Mouse (Mus musculus): Measurements from ENCODE around the gene Slc6a6.

Slc6a6 gene

DNA sequence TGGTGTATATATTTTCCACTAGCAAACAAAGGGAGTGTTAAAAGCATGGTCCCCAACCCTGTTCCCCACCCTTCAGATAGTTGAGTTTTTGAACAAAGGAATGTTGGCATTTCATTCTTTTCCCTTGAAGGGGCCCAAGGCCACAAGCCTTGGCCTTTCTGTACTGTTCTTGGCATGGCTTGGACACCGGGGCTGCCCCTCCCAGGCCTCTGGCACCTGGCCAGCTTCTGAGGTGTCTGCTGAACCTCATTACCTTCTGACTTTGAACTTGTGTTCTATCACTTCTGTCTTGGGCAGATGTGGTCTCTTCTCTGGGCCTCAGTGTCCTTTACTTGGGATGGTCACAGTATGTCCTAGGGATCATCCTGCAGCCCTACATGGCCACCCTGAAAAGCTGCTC lies 43.5 kb downstream of the Slc6a6 start:
- DNase-seq (ENCODE audit: low spot score), result no peak

DNA sequence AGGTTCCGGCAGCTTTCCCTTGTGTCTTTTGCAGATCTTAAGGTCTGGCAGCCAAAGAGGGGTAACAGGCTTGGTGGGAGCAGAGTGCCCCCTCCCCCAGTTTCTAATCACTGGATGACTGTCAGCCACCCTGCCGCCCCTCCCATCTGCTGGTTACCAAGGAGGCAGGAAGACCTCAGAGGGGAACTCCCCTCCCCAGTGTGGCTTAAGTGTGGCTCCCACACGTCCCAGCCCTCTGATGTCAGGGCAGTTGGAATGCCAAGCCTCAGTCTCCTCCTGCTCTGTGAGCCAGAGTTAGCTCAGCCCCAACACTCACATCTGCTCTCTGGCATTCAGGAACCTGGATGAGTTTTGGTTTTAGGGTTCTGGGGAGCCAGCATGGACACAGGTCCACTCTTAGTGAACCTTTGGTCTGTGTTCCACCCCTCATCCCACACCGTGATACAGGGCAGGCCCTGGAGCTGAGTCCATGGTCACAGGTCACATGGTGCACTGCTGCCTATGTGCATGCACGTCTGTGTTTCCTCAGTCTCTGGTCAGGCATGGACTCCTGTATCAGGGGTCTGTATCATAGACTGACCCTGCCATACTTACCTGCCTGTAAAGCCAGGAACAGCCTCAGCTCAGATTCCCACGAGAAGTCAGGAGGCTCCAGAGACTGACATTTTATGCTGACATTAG lies 45.2 kb downstream of the Slc6a6 start:
- peak; percentile 45 for DNase-seq (ENCODE audit: low spot score)

DNA sequence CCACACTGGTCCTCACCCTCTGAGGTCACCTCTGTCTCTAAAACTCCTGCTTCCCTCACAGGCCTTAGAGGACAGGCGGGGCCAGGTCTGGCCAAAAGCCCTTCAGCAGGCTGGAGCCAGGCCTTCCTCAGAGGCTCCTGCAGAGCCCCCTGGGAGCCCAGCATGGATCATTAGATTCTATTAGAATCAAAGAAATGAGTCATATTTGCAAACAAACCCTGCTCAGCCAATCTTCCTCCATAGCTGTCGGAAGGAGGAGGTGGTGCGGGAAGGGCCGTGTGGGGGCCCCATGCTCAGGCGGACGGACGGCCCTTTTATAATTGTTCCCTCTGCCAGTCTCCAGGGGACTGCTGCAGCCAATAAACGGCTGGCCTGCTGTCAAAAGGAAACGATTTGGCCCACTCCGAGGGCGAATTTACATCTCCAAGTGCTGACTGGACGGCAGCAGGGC lies 45.8 kb downstream of the Slc6a6 start:
- peak; percentile 94 for DNase-seq (ENCODE audit: low spot score)

DNA sequence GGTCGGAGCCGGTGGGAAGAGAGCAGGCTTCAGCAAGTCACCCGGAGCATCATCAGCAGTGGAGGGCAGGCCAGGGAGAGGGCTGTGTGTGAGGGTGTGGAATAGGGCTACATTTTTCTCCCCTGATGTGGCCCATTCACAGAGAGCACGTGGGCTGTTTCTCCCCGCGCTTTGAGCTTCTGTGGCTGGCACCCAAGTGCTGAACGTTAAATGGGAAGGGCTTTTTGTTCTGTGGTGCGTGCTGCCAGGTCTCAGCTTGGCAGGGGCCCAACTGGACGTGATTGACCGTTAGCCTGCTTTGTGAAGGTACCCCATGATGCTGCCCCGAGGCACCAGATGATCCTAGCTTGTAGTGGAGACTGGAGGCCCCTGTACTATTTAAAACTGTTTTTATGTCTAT lies 48.3 kb downstream of the Slc6a6 start:
- peak; percentile 61 for DNase-seq (ENCODE audit: low spot score)

DNA sequence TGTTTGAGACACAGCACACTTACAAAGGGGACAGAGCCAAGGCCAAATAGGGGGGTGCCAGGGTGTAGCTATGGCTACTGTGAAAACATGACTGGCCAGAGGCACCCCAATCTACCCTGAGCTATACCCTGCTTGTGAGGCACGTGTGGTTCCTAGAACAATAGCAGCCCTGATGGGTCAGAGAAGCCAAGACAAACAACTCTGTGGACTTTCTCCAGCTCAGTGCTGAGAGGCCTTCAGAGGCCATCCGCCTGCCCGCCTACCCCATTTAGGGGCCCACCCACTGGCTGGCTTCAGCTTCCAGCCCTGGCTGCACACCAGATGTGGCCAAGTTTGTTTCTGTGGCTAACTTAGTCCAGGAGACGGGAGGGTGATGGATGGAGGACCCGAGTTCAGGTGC lies 52.6 kb downstream of the Slc6a6 start:
- no peak for DNase-seq (ENCODE audit: low spot score)

DNA sequence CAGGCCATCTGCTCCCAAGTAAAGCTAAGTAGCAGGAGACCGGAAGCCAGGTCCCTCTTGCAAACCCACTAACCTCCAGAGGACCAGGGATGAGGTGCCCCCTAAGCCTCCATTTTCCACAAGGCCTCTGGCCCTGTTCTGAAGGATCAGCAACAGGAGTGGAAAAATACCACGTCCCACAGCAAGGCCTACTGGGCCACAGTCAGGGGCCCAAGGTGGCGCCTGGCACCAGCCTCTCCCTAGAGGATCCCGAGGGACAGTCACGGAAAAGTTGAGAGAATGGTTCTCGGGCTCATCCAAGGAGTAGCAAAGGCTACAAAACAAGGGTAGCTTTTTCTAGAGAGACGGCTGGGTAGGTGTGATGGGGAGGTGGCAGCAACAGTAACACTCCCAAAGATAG lies 53.6 kb downstream of the Slc6a6 start:
- no peak for DNase-seq (ENCODE audit: low spot score)

DNA sequence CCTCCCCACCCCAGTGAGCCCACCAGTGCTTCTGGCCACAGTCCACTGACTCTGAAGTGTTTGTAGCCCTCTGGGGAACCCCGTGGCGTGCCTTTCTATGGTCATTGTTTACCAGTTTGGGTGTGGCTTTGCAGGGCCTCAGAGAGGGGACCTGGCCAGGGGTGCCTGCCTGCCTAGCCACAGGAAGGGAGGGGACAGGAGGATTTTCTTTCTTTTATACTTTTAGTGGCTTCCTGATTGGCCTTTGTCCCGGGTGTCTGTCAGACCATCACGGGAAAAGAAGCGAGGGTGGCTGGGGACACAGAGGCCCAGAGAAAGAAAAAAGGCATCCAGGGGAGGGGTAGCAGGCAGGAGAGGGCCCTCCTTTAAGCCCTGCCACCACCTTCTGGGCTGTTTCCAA lies 54.2 kb downstream of the Slc6a6 start:
- no peak for DNase-seq (ENCODE audit: low spot score)

DNA sequence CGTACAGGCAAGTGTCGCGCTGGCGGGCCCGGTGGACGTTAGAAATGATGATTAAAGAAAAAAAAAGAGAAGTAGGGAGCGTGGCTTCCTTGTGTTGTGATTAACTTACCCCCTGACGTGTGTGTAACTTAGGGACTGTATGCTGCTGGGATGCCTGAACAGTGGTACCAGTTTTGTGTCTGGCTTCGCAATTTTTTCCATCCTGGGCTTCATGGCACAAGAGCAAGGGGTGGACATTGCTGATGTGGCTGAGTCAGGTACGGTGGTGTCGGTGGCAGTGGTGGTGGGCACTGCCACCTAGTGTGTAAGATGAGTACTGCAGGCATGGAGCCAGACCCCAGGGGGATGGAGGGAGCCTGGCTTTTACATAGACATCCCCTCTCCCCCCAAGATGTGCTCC lies 57.2 kb downstream of the Slc6a6 start:
- peak; percentile 74 for DNase-seq (ENCODE audit: low spot score)

DNA sequence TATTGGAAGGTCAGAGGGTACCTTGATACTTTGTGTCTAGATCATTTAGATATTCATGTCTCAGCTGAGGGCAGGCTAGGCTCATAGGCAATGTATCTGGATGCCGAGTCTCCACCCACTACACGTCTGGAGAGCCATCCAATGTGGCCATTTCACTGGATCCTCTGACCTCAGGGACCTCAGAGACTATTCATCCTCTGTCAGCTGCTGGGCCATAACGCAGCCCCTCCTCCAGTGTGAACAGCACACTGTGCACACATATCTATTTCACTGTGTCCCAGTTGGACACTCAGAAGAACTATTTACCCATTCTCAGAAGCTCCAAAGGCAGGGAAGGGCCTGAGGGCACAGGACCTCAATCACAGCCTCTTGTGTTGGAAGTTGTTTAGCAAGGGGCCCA lies 58.6 kb downstream of the Slc6a6 start:
- DNase-seq (ENCODE audit: low spot score), result no peak

DNA sequence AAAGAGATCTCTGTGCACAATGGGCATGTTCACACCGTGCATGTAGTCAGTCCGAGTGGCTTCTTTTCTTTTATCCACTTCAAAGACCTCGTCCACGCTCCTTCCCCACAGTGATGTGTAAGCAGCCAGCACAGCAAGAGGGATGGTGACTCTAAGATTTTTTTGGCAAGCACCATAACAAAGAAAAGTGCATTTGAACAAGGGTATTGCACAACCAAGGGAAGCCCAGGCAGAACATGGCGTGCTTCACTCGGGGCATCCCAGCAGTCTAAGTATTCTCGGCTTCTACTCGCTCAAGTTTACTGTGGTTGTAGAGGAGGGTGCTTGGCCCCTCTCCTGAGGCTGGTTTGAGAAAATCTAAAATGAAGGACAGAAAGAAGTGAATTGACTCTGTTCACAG lies 59.1 kb downstream of the Slc6a6 start:
- DNase-seq (ENCODE audit: low spot score), result no peak

DNA sequence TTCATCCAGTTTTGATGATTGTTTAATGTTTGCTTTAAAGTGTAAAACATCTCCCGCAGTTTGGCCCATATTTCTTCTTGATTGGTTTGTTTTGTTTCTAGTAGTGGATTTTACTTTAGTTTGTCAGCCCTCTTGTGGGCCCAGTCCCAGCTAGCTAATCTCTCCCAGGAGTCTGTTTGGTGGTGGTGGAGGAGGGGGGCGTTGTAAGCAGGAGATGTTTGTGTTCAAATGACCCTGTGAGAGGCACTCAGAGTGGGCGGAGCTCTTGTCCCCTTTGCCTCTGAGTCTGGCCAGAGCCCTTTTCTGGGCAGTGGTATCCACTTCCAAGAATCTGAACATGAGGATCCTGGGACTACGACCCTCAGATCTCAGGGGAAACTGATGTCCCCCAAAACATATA lies 60.0 kb downstream of the Slc6a6 start:
- DNase-seq (ENCODE audit: low spot score), result no peak

DNA sequence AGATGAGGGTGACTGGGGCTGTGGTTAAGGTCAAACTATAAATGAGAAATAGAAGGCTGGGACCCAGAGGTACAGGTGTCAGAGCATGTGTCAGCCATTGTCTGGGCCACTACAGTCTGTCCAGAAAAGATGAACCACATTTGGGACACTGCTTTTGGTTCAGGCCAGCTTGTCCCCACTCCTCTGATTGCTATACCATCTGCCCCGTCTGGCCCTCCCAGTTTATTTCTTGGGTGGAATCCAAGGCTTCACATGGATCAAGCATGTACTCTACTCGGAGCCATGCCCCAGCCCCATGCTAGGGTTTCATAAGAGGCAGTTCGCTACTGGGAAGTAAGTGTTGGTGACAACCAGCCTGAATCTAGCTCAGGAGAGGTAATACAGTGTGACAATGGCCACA lies 61.4 kb downstream of the Slc6a6 start:
- DNase-seq (ENCODE audit: low spot score), result no peak

DNA sequence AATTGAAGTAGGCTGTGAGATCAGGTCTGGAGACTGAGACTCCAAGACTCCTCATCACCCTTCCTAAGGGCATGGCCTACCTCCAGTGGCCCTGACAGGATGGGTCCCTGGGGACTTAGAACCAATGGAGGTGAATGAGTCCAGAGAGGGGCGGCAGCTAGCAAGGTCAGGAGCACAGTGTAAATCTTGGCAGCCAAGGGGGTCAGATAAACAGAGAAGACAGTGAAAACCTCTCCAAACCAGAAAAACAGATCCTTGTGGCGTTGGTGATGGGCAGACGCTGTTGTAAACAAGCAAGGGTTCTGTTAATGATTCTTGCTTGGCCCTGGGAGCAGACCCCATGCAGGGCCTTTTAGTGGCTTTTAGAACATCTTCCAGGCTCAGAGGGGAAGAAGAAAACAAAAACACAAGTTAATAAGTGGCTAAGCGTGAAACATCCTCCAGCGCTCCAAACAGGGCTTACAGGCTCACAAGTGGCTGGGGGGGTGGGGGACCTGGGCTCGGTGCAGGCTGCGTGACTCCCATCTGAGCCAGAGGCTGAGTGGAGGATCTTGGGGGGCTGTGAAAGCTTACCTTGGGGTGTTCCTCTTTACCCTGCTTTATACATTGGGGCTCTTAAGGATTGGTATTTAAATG lies 62.2 kb downstream of the Slc6a6 start:
- DNase-seq (ENCODE audit: low spot score), result no peak

DNA sequence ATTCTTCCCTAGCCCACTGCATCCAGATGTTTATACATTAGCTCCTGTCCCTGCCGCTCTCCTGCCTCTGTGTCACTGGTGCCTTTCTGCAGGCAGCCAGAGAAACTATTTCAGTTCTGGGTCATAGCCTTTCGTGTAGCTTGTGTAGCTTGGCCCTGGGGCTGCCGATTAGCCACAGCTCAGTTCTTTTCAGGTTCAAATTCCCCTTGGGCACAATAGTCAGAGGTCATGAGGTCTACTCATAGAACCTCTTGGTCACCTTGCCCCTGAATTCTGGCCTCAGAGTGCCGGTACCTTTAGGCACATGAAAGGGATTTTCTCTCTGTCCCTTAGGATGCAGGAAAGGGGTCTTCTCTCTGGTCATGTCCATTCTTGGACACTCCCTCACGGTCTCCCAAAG lies 62.9 kb downstream of the Slc6a6 start:
- no peak for DNase-seq (ENCODE audit: low spot score)

DNA sequence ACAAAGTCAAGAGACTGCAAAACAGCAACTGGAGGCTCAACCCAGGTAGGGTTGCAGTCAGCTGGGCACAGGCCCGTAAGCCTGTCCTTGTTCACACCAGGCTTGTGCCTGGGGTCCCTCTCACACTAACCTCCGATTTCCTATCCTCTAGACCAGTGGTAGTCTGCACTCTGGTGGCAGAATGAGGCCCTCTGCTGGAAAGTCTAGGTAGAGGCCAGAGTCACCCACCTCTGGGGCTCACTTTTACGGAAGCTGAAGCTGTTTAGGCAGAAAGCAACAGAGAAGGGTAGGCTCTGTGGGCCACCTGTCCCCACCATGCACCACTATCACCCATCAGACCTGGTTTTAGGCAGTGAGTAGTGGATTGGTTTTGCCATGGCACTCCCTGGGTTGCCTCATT lies 67.1 kb downstream of the Slc6a6 start:
- no peak for DNase-seq (ENCODE audit: low spot score)

DNA sequence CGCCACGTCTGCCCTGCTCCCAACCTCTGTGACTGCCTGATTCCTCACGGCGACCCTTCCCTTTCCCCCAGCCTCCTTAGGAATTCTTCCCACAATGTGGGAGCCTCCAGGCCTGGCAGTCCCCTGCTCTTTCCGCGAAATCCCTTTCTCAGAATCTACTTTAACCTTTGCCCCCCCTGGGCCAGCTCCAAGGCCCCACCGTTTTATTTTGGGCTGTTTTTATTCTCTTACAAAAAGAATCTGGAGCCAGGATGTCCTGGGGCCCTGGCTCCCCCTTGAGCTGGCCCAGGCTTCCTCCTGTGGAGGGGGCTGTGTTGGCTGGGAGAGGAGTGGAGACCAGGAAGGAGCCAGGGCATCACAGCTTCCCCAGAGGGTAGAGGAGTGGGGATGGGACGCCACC lies 69.0 kb downstream of the Slc6a6 start:
- no peak for DNase-seq (ENCODE audit: low spot score)

DNA sequence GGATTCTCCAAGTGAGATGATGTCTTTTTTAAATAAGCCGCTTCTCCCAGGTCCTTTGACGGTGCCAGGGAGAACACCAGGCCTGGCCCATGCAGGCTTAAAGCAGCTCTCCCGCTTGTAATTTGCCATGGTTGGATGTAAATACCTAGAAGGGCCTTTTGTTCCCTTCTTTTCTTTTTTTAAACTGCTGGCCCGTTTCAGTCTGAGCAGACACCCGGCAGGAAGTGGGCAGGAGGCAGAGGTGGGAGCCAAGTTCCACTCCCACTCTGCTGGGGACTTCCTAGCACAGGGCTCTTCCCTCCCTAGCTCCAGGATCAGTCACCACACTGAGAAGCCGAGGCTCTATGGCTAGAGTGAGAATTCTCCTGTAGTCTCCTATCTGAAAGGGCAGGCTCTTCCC lies 70.2 kb downstream of the Slc6a6 start:
- no peak for DNase-seq (ENCODE audit: low spot score)

DNA sequence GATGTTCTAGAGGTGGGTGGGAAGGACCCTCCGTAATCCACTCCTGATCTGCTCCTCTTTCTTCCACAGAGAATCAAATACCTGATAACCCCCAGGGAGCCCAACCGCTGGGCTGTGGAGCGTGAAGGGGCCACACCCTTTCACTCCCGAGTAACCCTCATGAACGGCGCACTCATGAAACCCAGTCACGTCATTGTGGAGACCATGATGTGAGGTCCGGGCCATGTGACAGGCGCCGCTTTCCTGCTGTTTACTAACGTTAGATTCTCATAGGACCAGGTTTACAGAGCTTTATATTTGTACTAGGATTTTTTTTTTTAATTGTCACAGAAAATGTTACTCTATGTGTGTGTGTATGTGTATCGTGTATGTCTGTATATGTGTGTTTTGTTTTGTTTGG lies 71.0 kb downstream of the Slc6a6 start:
- DNase-seq (ENCODE audit: low spot score), result no peak

DNA sequence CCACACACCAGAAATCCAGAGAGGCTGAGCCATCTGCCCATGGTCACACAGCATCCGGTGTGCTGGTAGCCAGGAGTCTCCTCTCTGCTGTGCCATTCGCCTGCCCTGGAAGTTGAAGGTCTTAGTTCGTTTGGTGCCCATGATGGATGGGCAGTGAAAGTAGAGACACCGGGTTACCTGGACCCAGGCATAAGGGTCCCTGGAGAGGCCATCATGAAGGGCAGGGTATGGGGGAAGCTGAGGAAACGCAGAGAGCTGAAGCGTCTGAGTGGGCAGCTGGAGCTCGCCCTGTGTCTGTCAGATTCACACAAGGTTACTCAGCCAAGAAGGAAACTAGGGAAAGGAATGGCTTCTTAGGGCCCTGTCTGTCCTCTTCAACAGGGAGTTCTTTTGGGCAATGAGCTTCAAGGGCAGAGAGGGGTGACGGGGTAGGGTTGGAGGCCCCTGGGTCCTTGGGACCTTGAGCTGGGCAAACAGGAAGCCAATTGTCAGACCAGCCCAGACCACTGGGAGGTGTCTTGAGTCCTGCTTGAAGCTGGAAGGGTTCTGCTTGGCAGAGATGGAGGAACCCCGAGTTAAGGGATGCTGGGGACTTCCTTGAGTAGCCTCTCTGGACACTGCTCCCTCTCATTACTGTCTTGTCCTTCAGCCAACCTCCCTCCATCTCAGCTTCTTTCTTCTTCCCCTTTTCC lies 78.3 kb downstream of the Slc6a6 start:
- no peak for DNase-seq (ENCODE audit: low spot score)

DNA sequence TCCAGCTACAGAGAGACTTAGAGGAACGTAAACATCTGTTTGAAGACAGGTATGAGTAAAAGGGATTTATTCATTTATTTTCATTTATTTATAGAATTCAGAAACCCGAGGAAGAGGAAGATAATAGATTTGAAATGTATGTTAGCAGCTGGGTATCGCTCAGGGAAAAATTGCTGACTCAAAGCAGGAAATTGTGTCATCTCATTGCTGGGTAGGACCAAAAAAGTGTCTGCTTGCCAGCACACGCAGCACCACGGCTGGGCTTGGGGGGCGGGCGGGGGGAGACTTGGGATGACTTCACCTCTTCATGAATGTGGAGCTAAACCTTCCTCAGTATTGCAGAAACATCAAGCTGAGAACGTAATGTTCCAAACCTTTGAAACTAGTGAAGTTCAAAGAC lies 83.7 kb downstream of the Slc6a6 start:
- DNase-seq (ENCODE audit: low spot score), result no peak

DNA sequence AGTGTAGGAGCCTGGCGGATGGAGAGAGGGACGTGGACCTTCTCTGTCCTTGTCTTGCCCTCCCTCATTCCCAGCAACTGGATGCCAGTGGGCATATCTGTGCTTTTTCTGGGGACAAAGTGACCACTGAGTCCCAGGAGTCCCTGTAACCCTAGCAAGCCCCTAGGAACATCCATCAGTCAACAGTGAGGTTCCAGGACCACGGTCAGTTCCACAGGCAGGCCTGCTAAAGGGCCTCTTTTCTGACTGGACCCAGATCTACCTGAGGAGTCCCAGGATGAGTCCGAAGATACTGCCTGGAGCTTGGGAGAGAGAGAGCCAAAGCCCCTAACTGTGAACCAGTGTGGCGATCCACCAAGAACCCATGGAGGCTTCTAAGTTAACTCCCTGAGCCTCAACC lies 90.1 kb downstream of the Slc6a6 start:
- no peak for DNase-seq (ENCODE audit: low spot score)

DNA sequence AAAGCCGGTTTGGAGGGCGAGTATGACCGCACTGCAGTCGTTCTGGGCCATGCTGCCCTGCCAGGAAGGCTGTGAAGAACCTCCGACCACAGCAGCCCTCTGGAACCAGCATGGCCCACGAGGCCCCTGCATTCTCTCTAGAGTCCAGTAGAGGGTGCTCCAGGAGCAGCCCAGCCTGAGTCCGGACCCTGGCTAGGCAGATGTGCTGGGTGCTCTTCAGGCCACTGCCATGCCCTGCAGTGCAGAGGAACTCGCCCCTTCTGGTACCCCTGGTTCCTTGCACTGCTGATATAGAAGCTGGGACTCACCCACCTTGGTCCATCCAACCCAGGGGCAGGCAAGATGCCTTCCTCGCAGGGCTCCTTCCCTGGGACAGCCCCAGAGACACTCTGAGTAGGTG lies 92.7 kb downstream of the Slc6a6 start:
- DNase-seq (ENCODE audit: low spot score), result peak; percentile 81

DNA sequence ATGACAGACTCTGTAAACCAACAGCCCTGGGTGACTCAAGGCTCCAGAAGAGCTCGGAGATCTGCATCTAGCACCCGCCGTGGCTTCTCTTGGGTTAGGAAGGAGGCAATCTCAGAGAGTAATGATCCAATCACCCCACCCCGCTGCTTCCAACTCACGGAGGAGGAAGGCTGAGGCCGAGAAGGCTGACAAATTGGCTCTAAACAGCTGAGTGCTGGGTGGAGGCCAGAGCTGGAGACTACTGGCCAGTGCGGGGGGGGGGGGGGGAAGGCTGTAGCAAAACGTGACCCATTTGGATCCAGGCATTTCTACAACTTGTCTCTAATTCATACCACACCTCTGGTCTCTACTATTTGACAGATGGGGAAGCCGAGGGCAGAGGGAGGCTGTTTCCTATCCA lies 95.4 kb downstream of the Slc6a6 start:
- no peak for DNase-seq (ENCODE audit: low spot score)

DNA sequence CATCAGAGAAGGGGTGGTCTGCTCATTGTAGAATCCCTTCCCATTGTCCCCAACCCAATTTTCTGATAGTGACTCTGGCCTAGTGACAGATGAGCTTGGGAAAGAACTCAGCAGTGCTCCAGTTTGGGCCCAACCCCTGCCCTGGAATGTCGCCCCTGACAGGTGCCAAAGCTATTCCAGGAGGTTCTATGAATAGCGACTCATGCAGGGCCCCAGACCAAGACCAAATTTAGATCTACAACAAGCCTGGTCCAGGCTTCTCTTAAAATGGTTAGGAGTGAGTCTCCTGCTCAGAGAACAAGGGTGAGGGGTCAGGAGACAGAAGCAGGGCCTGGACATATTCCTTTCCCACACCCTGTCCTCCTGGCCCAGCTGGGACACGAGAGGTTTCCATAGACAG lies 101.2 kb downstream of the Slc6a6 start:
- DNase-seq (ENCODE audit: low spot score), result no peak
